Mouse (Mus musculus): Measurements from ENCODE around the gene Sarnp.

DNA sequence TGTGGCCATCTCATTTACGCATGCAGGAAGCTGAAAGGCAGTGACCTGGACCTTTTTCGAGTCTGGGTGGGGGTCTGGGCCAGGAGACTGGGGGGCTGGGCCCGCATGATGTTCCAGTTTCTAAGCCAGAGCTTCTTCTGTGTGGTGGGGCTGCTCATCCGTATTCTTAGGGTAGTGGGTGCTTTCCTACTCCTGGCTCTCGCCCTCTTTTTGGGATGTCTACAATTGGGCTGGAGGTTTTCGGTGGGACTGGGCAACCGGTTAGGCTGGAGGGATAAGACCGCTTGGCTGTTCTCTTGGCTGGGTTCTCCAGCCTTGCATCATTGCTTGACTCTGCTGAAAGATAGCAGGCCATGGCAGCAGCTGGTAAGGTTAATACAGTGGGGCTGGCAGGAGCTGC, 10.1 kb upstream of the Sarnp start:
- no peak for TF ChIP-seq POLR2A (IDR thresholded peaks at IDR 0.05; ENCODE audit: borderline replicate concordance, extremely low read depth, low read depth, low read length)
- no peak for TF ChIP-seq CTCF (IDR thresholded peaks at IDR 0.05; ENCODE audit: insufficient read depth, low read length)

Measured in lung, adult 2 months (tissue).